In genomic region chr17:25970448-25970847, GRCm38 (mm10) we compare ENCODE assay signal across 13 mouse cellular contexts. TPM values are rescaled to one million over a fixed set of nuclear protein-coding genes. Genes with fewer than 3 reads are reported as not detected.
DNase-seq lines count a peak whose midpoint lies in the region; ATAC-seq and TF ChIP-seq lines count a peak whose summit lies in the region.
"Had no signal": no experiment of that assay in that cellular context is flagged by ENCODE, and none has a peak within 500 bp of the region (broad histone marks: within the 10 kb centered on the region; RNA-seq: fewer than 3 reads in every experiment).

No protein-coding gene starts in this region.

- peak overlapping the region; percentile 40; the same call in 1 of the 2 replicates for H3K27ac ChIP-seq in forebrain, embryonic 13.5 days
- H3K27ac ChIP-seq in forebrain, embryonic 10.5 days = no peak overlapping the region
- no peak overlapping the region for H3K27ac ChIP-seq in lung, embryonic 14.5 days (ENCODE audit: low read depth)
- H3K27ac ChIP-seq in cortical plate, adult 2 months (ENCODE audit: insufficient read depth, low read length) = no peak overlapping the region
- H3K27ac ChIP-seq in neural tube, embryonic 15.5 days (replicated peaks) = no peak overlapping the region
- H3K27ac ChIP-seq: lung, embryonic 15.5 days; midbrain, embryonic 15.5 days had no signal

- no peak for TF ChIP-seq POLR2A in cortical plate, adult 2 months (IDR thresholded peaks at IDR 0.05; ENCODE audit: extremely low read depth, insufficient read depth, low read length)

- 93% methylated on average over 9 of the region's 9 CpGs for WGBS in forebrain, embryonic 13.5 days
- WGBS in forebrain, embryonic 10.5 days = 94% methylated on average over 9 of the region's 9 CpGs
- WGBS in lung, embryonic 14.5 days = 91% methylated on average over 9 of the region's 9 CpGs
- WGBS in neural tube, embryonic 15.5 days = 84% methylated on average over 9 of the region's 9 CpGs

- H3K9ac ChIP-seq in forebrain, embryonic 13.5 days = no peak overlapping the region
- no peak overlapping the region for H3K9ac ChIP-seq in lung, embryonic 14.5 days
- no peak overlapping the region for H3K9ac ChIP-seq in neural tube, embryonic 15.5 days (replicated peaks)
- H3K9ac ChIP-seq: lung, embryonic 15.5 days; midbrain, embryonic 15.5 days had no signal

- 0 out of 2 replicates have a peak, but pooled peaks have one; percentile 6 for TF ChIP-seq CTCF in lung, embryonic 14.5 days (IDR thresholded peaks at IDR 0.05; ENCODE audit: low read depth)
- 0 out of 2 replicates have a peak, but pooled peaks have one; percentile 4 for TF ChIP-seq CTCF in cortical plate, adult 2 months (IDR thresholded peaks at IDR 0.05; ENCODE audit: extremely low read depth, insufficient read depth, low read length)

- H3K4me2 ChIP-seq in forebrain, embryonic 13.5 days = no peak overlapping the region
- no peak overlapping the region for H3K4me2 ChIP-seq in lung, embryonic 14.5 days
- no peak overlapping the region for H3K4me2 ChIP-seq in neural tube, embryonic 15.5 days
- H3K4me2 ChIP-seq: lung, embryonic 15.5 days; midbrain, embryonic 15.5 days had no signal

- ATAC-seq in forebrain, embryonic 13.5 days = no peak
- ATAC-seq in lung, embryonic 14.5 days (ENCODE audit: insufficient read depth) = no peak
- no peak for ATAC-seq in neural tube, embryonic 15.5 days (ENCODE audit: low FRiP score)
- ATAC-seq: midbrain, embryonic 15.5 days had no signal

- no peak for DNase-seq in forebrain, embryonic 10.5 days (ENCODE audit: extremely low spot score, low spot score)
- no peak for DNase-seq in lung, embryonic 14.5 days
- no peak for DNase-seq in lung, postnatal 14 days
- DNase-seq in retina, postnatal 1 day = peak; percentile 58
- no peak for DNase-seq in testis, postnatal 10 days (ENCODE audit: low spot score)
- DNase-seq: heart, postnatal 14 days; kidney, adult 9 months; right cerebral cortex, postnatal 4 days had no signal

- no peaks in the 10 kb centered on the region for H3K4me1 ChIP-seq in forebrain, embryonic 13.5 days
- H3K4me1 ChIP-seq in forebrain, embryonic 10.5 days = no peaks in the 10 kb centered on the region
- no peaks in the 10 kb centered on the region for H3K4me1 ChIP-seq in lung, embryonic 14.5 days (ENCODE audit: insufficient read depth)
- no peaks in the 10 kb centered on the region for H3K4me1 ChIP-seq in cortical plate, adult 2 months (ENCODE audit: control insufficient read depth, insufficient read depth, low read length)
- peaks cover 10% of the 10 kb centered on the region; the same call in 1 of the 2 replicates for H3K4me1 ChIP-seq in neural tube, embryonic 15.5 days
- H3K4me1 ChIP-seq: midbrain, embryonic 15.5 days had no signal

- no peaks in the 10 kb centered on the region for H3K9me3 ChIP-seq in forebrain, embryonic 13.5 days (replicated peaks)
- H3K9me3 ChIP-seq in forebrain, embryonic 10.5 days = no peaks in the 10 kb centered on the region
- no peaks in the 10 kb centered on the region for H3K9me3 ChIP-seq in lung, embryonic 14.5 days (ENCODE audit: low read depth, low read length)
- no peaks in the 10 kb centered on the region for H3K9me3 ChIP-seq in neural tube, embryonic 15.5 days (replicated peaks)
- H3K9me3 ChIP-seq: lung, embryonic 15.5 days; midbrain, embryonic 15.5 days had no signal

- H3K4me3 ChIP-seq in forebrain, embryonic 13.5 days = no peak overlapping the region
- no peak overlapping the region for H3K4me3 ChIP-seq in forebrain, embryonic 10.5 days
- H3K4me3 ChIP-seq in lung, embryonic 14.5 days (ENCODE audit: low read depth, low read length) = no peak overlapping the region
- H3K4me3 ChIP-seq in cortical plate, adult 2 months (ENCODE audit: insufficient read depth, low read length) = no peak overlapping the region
- H3K4me3 ChIP-seq in neural tube, embryonic 15.5 days (replicated peaks) = no peak overlapping the region
- H3K4me3 ChIP-seq: lung, embryonic 15.5 days; midbrain, embryonic 15.5 days had no signal

- H3K36me3 ChIP-seq in forebrain, embryonic 13.5 days (ENCODE audit: poor library complexity, severe bottlenecking) = peaks cover 2% of the 10 kb centered on the region; the same call in 1 of the 2 replicates
- peaks cover 27% of the 10 kb centered on the region for H3K36me3 ChIP-seq in forebrain, embryonic 10.5 days (replicated peaks)
- peaks cover 6% of the 10 kb centered on the region; the same call in 1 of the 2 replicates for H3K36me3 ChIP-seq in lung, embryonic 14.5 days (ENCODE audit: insufficient read depth)
- H3K36me3 ChIP-seq in neural tube, embryonic 15.5 days = peaks cover 8% of the 10 kb centered on the region; the same call in 1 of the 2 replicates
- H3K36me3 ChIP-seq: lung, embryonic 15.5 days; midbrain, embryonic 15.5 days had no signal

- H3K27me3 ChIP-seq in forebrain, embryonic 13.5 days = no peaks in the 10 kb centered on the region
- H3K27me3 ChIP-seq in forebrain, embryonic 10.5 days (ENCODE audit: poor library complexity, severe bottlenecking) = no peaks in the 10 kb centered on the region
- no peaks in the 10 kb centered on the region for H3K27me3 ChIP-seq in lung, embryonic 14.5 days (ENCODE audit: insufficient read depth, low read length)
- no peaks in the 10 kb centered on the region for H3K27me3 ChIP-seq in neural tube, embryonic 15.5 days (replicated peaks)
- H3K27me3 ChIP-seq: lung, embryonic 15.5 days; midbrain, embryonic 15.5 days had no signal

RNA-seq across cellular contexts. Expression of gene Capn15, which starts 15.1 kb away (rescaled TPM):
- 16.6 and 17.1 TPM in 2 replicates for polyA plus RNA-seq in forebrain, embryonic 13.5 days (2015; fragmentation: Nextera tagmentation; extraction: Ambion mirVana)
- polyA plus RNA-seq in forebrain, embryonic 10.5 days (2016; fragmentation: Nextera tagmentation; extraction: Ambion mirVana) = 31.8 and 37.0 TPM in 2 replicates
- 26.7 and 30.5 TPM in 2 replicates for polyA plus RNA-seq in lung, embryonic 14.5 days (2014; fragmentation: Nextera tagmentation; extraction: Ambion mirVana)
- 45.8 and 48.0 TPM in 2 replicates for polyA plus RNA-seq in cortical plate, adult 2 months (2012; rRNA removed)
- 20.1 and 22.5 TPM in 2 replicates for polyA plus RNA-seq in neural tube, embryonic 15.5 days (2015; fragmentation: Nextera tagmentation; extraction: Ambion mirVana)

RNA-seq across cellular contexts. Expression of gene A930017K11Rik, which starts 18.1 kb away (rescaled TPM):
- polyA plus RNA-seq in forebrain, embryonic 13.5 days (2015; fragmentation: Nextera tagmentation; extraction: Ambion mirVana) = not detected in 2 replicates
- 0.09 and 0.14 TPM in 2 replicates for polyA plus RNA-seq in forebrain, embryonic 10.5 days (2016; fragmentation: Nextera tagmentation; extraction: Ambion mirVana)
- 0.16 and 0.26 TPM in 2 replicates for polyA plus RNA-seq in lung, embryonic 14.5 days (2014; fragmentation: Nextera tagmentation; extraction: Ambion mirVana)
- 0.79 and 0.92 TPM in 2 replicates for polyA plus RNA-seq in cortical plate, adult 2 months (2012; rRNA removed)
- 0.24 TPM in 1 of 2 replicates, not detected in the other for polyA plus RNA-seq in neural tube, embryonic 15.5 days (2015; fragmentation: Nextera tagmentation; extraction: Ambion mirVana)

RNA-seq across cellular contexts. Expression of gene Nhlrc4, which starts 25.7 kb away (rescaled TPM):
- not detected in 2 replicates for polyA plus RNA-seq in forebrain, embryonic 13.5 days (2015; fragmentation: Nextera tagmentation; extraction: Ambion mirVana)
- 0.89 TPM in 1 of 2 replicates, not detected in the other for polyA plus RNA-seq in forebrain, embryonic 10.5 days (2016; fragmentation: Nextera tagmentation; extraction: Ambion mirVana)
- not detected in 2 replicates for polyA plus RNA-seq in lung, embryonic 14.5 days (2014; fragmentation: Nextera tagmentation; extraction: Ambion mirVana)
- polyA plus RNA-seq in cortical plate, adult 2 months (2012; rRNA removed) = 1.1 and 1.9 TPM in 2 replicates
- not detected in 2 replicates for polyA plus RNA-seq in neural tube, embryonic 15.5 days (2015; fragmentation: Nextera tagmentation; extraction: Ambion mirVana)

RNA-seq across cellular contexts. Expression of gene Pigq, which starts 25.7 kb away (rescaled TPM):
- polyA plus RNA-seq in forebrain, embryonic 13.5 days (2015; fragmentation: Nextera tagmentation; extraction: Ambion mirVana) = 45.0 and 54.5 TPM in 2 replicates
- polyA plus RNA-seq in forebrain, embryonic 10.5 days (2016; fragmentation: Nextera tagmentation; extraction: Ambion mirVana) = 68.4 and 75.6 TPM in 2 replicates
- 65.9 and 69.0 TPM in 2 replicates for polyA plus RNA-seq in lung, embryonic 14.5 days (2014; fragmentation: Nextera tagmentation; extraction: Ambion mirVana)
- 156 and 159 TPM in 2 replicates for polyA plus RNA-seq in cortical plate, adult 2 months (2012; rRNA removed)
- 71.9 and 78.2 TPM in 2 replicates for polyA plus RNA-seq in neural tube, embryonic 15.5 days (2015; fragmentation: Nextera tagmentation; extraction: Ambion mirVana)

RNA-seq across cellular contexts. Expression of gene Rab40c, which starts 50.9 kb away (rescaled TPM):
- 39.5 and 45.9 TPM in 2 replicates for polyA plus RNA-seq in forebrain, embryonic 13.5 days (2015; fragmentation: Nextera tagmentation; extraction: Ambion mirVana)
- 29.4 and 30.9 TPM in 2 replicates for polyA plus RNA-seq in forebrain, embryonic 10.5 days (2016; fragmentation: Nextera tagmentation; extraction: Ambion mirVana)
- polyA plus RNA-seq in lung, embryonic 14.5 days (2014; fragmentation: Nextera tagmentation; extraction: Ambion mirVana) = 15.3 and 15.4 TPM in 2 replicates
- polyA plus RNA-seq in cortical plate, adult 2 months (2012; rRNA removed) = 68.9 and 71.1 TPM in 2 replicates
- 46.2 and 50.5 TPM in 2 replicates for polyA plus RNA-seq in neural tube, embryonic 15.5 days (2015; fragmentation: Nextera tagmentation; extraction: Ambion mirVana)
